Mouse (Mus musculus) midbrain, embryonic 16.5 days (tissue): ENCODE measurements around the gene Polr2e. TPM values are rescaled to one million over a fixed set of nuclear protein-coding genes. Genes with fewer than 3 reads are reported as not detected.
"Not testable (repeated sequence)": the region's sequence is repeated elsewhere in the genome, so short reads cannot be mapped to it uniquely, and the experiment has no call there.

Source experiments
- ATAC-seq: fragments of 200-750 bp; cut with Nextera tagmentation; 2 replicates; pipeline ENCODE4 v1.8.0; 2017; ENCODE audit warnings: moderate TSS enrichment
- H3K27ac ChIP-seq: fragments of 300-500 bp; sonication (generic); 2 replicates; pipeline ENCODE4 v1.5.1; 2014; ENCODE audit warnings: mild to moderate bottlenecking, low read length, mixed read lengths
- H3K27me3 ChIP-seq: fragments of 300-500 bp; sonication (generic); 2 replicates; pipeline ENCODE4 v1.6.1; 2014; ENCODE audit warnings: low read depth, low read length, mixed read lengths; ENCODE audit not compliant: control insufficient read depth, insufficient read depth
- H3K36me3 ChIP-seq: fragments of 300-500 bp; sonication (generic); 2 replicates; pipeline ENCODE4 v1.6.1; 2014; ENCODE audit warnings: mild to moderate bottlenecking, low read length, moderate library complexity, mixed read lengths; ENCODE audit not compliant: control insufficient read depth, insufficient read depth
- H3K4me1 ChIP-seq: fragments of 300-500 bp; sonication (generic); 2 replicates; pipeline ENCODE4 v1.6.1; 2014; ENCODE audit warnings: mild to moderate bottlenecking, low read length, mixed read lengths; ENCODE audit not compliant: control insufficient read depth, insufficient read depth
- H3K4me2 ChIP-seq: fragments of 300-500 bp; sonication (generic); 2 replicates; pipeline ENCODE4 v1.6.1; 2014; ENCODE audit warnings: mild to moderate bottlenecking, low read length, mixed read lengths
- H3K4me3 ChIP-seq: fragments of 300-500 bp; sonication (generic); 2 replicates; pipeline ENCODE4 v1.5.1; 2014; ENCODE audit warnings: low read depth, mild to moderate bottlenecking, low read length, moderate library complexity, mixed read lengths
- H3K9ac ChIP-seq: fragments of 300-500 bp; sonication (generic); 2 replicates; pipeline ENCODE4 v1.6.1; 2014; ENCODE audit warnings: low read depth, low read length, mixed read lengths
- H3K9me3 ChIP-seq: fragments of 300-500 bp; sonication (generic); replicated peaks from 2 replicates; pipeline ENCODE4 v1.6.1; 2014; ENCODE audit warnings: mild to moderate bottlenecking, low read length, mixed read lengths; ENCODE audit not compliant: control insufficient read depth, poor library complexity, severe bottlenecking
- WGBS: fragments of 180-500 bp; shearing (Covaris S2); extraction: QIAGEN DNeasy Blood & Tissue Kit; methylation state at CpG from one replicate; pipeline ENCODE4 v1.1.7; 2014; 5-methylcytosine and 5-hydroxymethylcytosine counted together
- polyA plus RNA-seq: library from polyadenylated mRNA; unstranded; fragments of >200 nt; fragmentation: Nextera tagmentation; extraction: Ambion mirVana; gene quantifications from 2 replicates; pipeline ENCODE4 v1.2.1, GENCODE M21; 2015

The Polr2e gene
- polyA plus RNA-seq, 1 experiment from 2014 or later, result 131 TPM

DNA sequence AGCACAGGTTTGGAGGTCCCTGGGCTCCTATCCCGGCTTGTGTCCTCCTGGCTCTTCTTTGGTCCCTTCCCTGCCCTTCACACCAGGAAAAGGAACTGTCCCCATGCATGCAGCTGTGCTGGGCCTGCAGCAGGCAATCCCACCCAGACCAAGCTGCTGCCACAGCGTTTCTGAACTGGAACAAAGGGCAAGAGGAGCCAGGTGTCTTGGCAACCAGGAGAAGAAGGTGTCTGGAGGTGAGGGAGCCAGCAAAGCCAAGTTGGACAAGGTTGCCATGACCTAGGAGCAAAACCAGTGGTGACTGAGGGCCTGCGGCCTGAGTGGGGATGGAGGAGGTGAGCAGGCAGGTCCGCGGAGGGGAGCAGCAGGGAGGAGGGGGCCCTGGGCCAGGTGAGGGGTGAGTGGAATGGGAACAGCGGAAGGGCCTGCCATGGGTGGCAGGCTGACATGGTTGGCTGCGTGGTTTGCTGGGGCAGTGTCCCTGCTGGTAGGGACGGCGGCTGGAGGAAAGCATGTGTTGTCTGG lies 7.5 kb upstream of the Polr2e start, which contains the start of gene Gpx4:
Gene Gpx4 (plus strand): TSS at position 126 of the 525 bp plus-strand sequence.
- H3K27ac ChIP-seq, result no peak within 1 kb of the TSS
- H3K9me3 ChIP-seq, result no peaks in the 10 kb centered on the region
- H3K9ac ChIP-seq, result no peak within 1 kb of the TSS
- H3K27me3 ChIP-seq, result no peaks in the 10 kb centered on the region
- no peaks in the 10 kb centered on the region for H3K4me1 ChIP-seq
- WGBS, result 52% methylated on average over 9 of the region's 9 CpGs
- no peak for ATAC-seq
- no peak within 1 kb of the TSS for H3K4me2 ChIP-seq
- no peaks in the 10 kb centered on the region for H3K36me3 ChIP-seq
- no peak within 1 kb of the TSS for H3K4me3 ChIP-seq

- H3K9me3 ChIP-seq, result no peaks in the 10 kb centered on the region
- no peak overlapping the region for H3K27ac ChIP-seq
- 69% methylated on average over 5 of the region's 5 CpGs for WGBS
- H3K4me1 ChIP-seq, result no peaks in the 10 kb centered on the region
- H3K27me3 ChIP-seq, result no peaks in the 10 kb centered on the region
- no peak overlapping the region for H3K4me2 ChIP-seq
- no peak overlapping the region for H3K4me3 ChIP-seq
- H3K36me3 ChIP-seq, result no peaks in the 10 kb centered on the region
- no peak for ATAC-seq
- no peak overlapping the region for H3K9ac ChIP-seq
These were observed 6.2 kb upstream of the Polr2e start for GRCm38 (mm10) chr10:80045766-80046165.

DNA sequence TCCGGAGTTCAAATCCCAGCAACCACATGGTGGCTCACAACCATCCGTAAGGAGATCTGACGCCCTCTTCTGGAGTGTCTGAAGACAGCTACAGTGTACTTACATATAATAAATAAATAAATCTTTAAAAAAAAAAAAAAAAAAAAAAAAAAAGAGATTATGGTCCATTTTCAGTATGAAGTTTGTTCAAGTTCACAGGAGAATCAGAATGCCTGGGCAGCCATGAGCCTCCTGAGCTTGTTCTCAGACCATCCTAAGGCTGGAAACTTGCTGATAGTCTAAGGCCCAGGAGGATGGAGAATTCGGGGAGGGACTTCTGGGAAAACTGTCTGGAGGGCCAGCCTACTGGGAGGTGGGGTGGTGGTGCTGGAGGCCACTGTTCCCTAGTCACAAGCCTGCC lies 5.8 kb upstream of the Polr2e start:
- not testable (repeated sequence) for ATAC-seq, H3K9ac ChIP-seq, H3K4me1 ChIP-seq, H3K4me3 ChIP-seq, H3K9me3 ChIP-seq, H3K36me3 ChIP-seq, H3K4me2 ChIP-seq, H3K27me3 ChIP-seq, H3K27ac ChIP-seq
- 89% methylated on average over 2 of the region's 4 CpGs for WGBS

GRCm38 (mm10) chr10:80044087-80044486 lies 4.5 kb upstream of the Polr2e start:
- 27% methylated on average over 4 of the region's 4 CpGs for WGBS
- Histone ChIP-seq H3K4me1 (no peaks in the 10 kb centered on the region; the same call in 1 of the 2 replicates), H3K27me3 (no peaks in the 10 kb centered on the region), H3K9ac (no peak overlapping the region), H3K4me3 (no peak overlapping the region), H3K4me2 (no peak overlapping the region), H3K36me3 (no peaks in the 10 kb centered on the region), H3K27ac (0 out of 2 replicates have a peak overlapping the region, but pooled peaks have one; percentile 25), H3K9me3 (no peaks in the 10 kb centered on the region)
- ATAC-seq, result no peak

DNA sequence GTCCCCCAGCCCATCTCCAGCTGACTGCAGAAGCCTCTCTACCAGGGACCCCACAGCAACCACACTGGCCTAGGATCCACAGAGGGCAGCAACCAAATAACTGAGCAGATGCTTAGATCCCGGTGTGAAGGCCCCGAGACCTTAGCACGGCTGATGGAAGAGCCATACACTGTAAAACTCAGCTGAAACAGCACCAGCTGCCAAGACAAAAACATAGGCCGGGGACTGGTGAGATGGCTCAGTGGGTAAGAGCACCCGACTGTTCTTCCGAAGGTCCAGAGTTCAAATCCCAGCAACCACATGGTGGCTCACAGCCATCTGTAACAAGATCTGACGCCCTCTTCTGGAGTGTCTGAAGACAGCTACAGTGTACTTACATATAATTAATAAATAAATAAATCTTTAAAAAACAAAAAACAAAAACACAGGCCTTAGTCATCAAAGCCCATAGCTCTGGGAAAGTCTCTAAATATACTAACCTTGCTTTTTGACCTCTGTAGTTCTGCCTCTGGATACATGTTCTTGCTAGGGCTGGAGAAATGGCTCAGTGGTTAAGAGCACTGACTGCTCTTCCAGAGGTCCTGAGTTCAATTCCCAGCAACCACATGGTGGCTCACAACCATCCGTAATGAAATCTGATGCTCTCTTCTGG lies 1.9 kb upstream of the Polr2e start:
- H3K4me3 ChIP-seq, H3K4me2 ChIP-seq, H3K27ac ChIP-seq, ATAC-seq, H3K9ac ChIP-seq, H3K27me3 ChIP-seq, H3K36me3 ChIP-seq, H3K9me3 ChIP-seq: not testable (repeated sequence)
- WGBS, result 79% methylated on average over 8 of the region's 8 CpGs
- H3K4me1 ChIP-seq, result peaks cover 16% of the 10 kb centered on the region

- 94% methylated on average over 13 of the region's 13 CpGs for WGBS
- Histone ChIP-seq H3K27me3 (no peaks in the 10 kb centered on the region), H3K9ac (no peak overlapping the region), H3K9me3 (no peaks in the 10 kb centered on the region), H3K4me3 (no peak overlapping the region), H3K27ac (no peak overlapping the region), H3K4me1 (peaks cover 16% of the 10 kb centered on the region), H3K4me2 (no peak overlapping the region), H3K36me3 (peaks cover 23% of the 10 kb centered on the region)
- ATAC-seq, result no peak
These were observed 2.8 kb downstream of the Polr2e start for GRCm38 (mm10) chr10:80036832-80037231.

- Histone ChIP-seq H3K9ac (0 out of 2 replicates have a peak overlapping the region, but pooled peaks have one; percentile 6), H3K36me3 (peaks cover 23% of the 10 kb centered on the region), H3K4me1 (peaks cover 16% of the 10 kb centered on the region), H3K4me3 (no peak overlapping the region), H3K9me3 (no peaks in the 10 kb centered on the region), H3K27ac (peak overlapping the region; percentile 7; the same call in 1 of the 2 replicates), H3K27me3 (no peaks in the 10 kb centered on the region), H3K4me2 (no peak overlapping the region)
- ATAC-seq, result no peak
- WGBS, result 91% methylated on average over 5 of the region's 5 CpGs
These were observed 3.9 kb downstream of the Polr2e start for GRCm38 (mm10) chr10:80035686-80036085.

DNA sequence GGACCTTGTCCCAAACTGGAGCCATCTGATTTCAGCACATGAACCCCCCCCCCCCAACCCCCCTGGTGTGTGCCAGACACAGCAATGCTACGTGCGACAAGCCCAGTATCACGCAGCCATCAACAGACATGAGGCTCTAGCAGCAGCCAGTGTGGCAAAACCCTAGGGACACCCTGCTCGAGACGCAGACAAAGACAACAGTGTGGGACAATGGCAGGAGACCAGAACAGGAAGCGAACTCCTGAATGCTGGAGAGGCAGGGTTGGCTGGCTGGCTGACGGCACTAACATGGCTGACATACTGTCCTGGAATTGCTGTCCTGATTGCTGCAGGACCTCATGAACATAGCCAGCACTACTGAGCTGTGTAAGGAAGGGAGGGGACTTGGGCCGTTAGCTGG lies 4.4 kb downstream of the Polr2e start:
- H3K9ac ChIP-seq, result 0 out of 2 replicates have a peak overlapping the region, but pooled peaks have one; percentile 6
- WGBS, result 82% methylated on average over 8 of the region's 8 CpGs
- ATAC-seq, result no peak

More for the DNA sequence above, 4.4 kb downstream of the Polr2e start:
- Histone ChIP-seq H3K4me1 (peaks cover 16% of the 10 kb centered on the region), H3K4me2 (no peak overlapping the region), H3K27me3 (no peaks in the 10 kb centered on the region), H3K9me3 (no peaks in the 10 kb centered on the region), H3K4me3 (no peak overlapping the region), H3K27ac (peak overlapping the region; percentile 7; the same call in 1 of the 2 replicates), H3K36me3 (peaks cover 23% of the 10 kb centered on the region)
